Mouse (Mus musculus): ENCODE results near the gene Gsdmc3. TPM values are rescaled to one million over a fixed set of nuclear protein-coding genes. Genes with fewer than 3 reads are reported as not detected.
A peak's percentile ranks its signal among the peaks of the same experiment; 100 is the strongest.
"Not testable (repeated sequence)": the region's sequence is repeated elsewhere in the genome, so short reads cannot be mapped to it uniquely, and the experiment has no call there.

The Gsdmc3 gene
- not detected for polyA plus RNA-seq (2017; shearing (Covaris generic))

GRCm38 (mm10) chr15:63878458-63878857, at the start of gene Gsdmc3:
TSS of gene Gsdmc3 (minus strand) at chr15:63878558.
- ATAC-seq: not testable (repeated sequence)

GRCm38 (mm10) chr15:63926201-63926600, 47.8 kb upstream of the Gsdmc3 start:
- no peak for ATAC-seq

DNA sequence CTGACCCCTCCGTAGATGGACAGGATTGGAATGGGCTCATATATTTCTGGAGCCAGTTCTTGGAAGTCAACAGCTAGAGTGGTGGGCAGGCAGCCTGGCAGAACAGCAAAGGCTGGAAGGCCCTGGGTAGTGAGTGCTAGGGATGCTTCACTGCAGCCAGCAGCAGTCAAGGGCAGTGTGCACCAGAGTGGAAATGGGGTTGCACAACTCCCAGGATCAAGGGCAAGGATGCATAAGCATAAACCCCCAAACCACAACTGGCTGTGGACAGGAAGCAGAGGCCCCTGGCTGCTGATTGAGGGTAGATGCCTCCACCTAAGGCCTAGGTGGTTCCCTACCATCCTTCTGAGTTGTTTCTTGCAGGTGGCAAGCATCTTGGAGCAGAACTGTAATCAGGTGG, 46.1 kb upstream of the Gsdmc3 start:
- no peak for ATAC-seq

DNA sequence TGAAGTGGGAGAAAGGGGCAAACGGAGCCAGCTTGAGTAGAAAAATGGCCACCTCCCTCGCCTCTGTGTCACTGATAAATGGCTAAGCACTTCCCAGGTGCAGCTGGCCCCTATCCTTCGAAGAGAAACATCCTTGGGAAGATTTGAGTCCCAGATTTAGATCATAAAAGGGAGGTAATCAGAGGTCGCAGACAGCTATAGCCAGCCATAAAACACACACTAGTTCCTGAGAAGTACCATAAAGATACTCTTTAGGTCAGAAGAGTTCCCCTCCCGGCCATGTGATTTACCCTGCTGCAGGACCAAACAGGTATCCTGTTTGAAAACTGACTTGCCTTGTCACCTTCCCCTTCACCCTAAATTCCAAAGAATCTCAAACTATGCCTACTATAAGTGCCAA, 43.3 kb upstream of the Gsdmc3 start:
- ATAC-seq: not testable (repeated sequence)

GRCm38 (mm10) chr15:63919728-63920127, 41.4 kb upstream of the Gsdmc3 start:
- not testable (repeated sequence) for ATAC-seq

DNA sequence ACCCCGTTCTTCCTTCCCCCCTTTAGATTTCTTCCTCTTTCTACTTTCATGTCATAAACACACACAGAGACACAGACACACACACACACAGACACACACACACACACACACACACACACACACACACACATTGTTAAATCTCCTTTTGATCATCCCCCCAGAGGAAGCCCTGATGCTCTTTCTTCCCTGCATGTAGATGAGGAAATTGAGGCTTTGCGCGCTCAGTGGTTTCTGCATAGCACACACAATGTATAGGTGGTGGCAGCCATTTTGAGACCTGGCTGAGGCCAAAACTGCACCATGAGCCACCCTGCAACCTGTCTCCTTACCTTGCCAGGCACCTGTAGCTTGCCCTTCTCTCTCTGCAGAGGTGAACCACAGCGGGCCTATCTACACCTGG, 38.2 kb upstream of the Gsdmc3 start:
- not testable (repeated sequence) for ATAC-seq

DNA sequence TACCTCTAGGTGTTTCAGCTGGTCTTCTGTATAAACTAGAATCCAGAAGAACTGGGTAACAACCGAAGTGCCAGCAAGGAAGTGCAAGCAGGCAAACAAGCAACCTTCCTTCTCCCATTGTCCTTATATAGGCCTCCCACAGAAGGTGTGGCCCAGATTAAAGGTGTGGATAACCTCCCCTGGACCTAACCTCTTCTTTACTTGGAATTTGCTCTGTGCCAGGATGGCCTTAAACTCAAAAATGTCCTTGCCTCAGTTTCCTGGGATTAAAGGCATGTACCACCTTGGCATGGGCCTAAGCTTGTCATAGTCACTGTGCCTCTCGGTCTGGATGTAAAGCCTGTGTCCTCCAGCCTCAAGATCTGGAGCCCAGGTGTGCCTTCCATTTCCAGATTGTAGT, 33.8 kb upstream of the Gsdmc3 start, which contains the start of gene Gsdmc4:
Gene Gsdmc4, minus strand, starts transcription at position 101 of the 400 bp plus-strand sequence.
- not testable (repeated sequence) for ATAC-seq

- ATAC-seq: not testable (repeated sequence)
Measured at GRCm38 (mm10) chr15:63909896-63910295, 31.5 kb upstream of the Gsdmc3 start.

DNA sequence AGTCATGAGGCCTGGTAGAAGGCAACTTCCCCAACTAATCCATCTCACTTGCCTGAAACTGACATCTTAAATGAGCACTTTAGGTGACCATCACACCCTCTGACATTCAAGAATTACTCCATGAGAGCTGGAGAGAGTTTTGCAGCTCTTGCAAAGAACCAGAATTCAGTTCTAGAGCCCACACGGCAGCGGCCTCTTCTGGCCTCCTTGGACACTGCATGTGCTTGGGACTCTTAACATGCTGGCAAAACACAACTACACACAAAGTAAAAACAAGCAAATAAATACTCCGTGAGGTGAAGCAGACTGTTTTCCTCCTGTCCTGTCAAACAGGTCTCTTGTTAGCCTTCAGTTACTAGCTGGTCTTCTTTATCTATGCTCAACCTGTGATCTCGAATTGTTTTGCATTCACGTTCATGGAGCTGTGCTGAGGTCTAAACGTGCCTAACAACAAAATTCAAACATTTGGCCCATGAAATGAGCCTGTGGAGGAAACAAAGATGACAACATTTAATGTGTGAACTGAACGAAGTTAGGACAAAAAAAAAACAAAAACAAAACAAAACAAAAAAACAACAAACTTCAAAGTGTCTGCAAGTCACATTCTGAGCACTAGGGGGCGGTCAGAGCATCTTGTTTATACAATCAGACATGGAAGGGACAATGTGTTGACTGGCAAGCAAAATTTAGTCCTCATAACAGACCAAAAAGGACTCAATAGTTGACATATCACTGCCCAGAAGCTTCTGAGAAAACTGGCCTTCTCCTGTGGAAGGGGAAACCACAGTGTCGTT, 17.4 kb upstream of the Gsdmc3 start:
- peak; percentile 68 for ATAC-seq

GRCm38 (mm10) chr15:63888440-63888839, 10.1 kb upstream of the Gsdmc3 start:
- not testable (repeated sequence) for ATAC-seq

DNA sequence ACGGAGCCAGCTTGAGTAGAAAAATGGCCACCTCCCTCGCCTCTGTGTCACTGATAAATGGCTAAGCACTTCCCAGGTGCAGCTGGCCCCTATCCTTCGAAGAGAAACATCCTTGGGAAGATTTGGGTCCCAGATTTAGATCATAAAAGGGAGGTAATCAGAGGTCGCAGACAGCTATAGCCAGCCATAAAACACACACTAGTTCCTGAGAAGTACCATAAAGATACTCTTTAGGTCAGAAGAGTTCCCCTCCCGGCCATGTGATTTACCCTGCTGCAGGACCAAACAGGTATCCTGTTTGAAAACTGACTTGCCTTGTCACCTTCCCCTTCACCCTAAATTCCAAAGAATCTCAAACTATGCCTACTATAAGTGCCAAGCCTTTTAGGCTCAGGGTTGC, 9.6 kb upstream of the Gsdmc3 start:
- ATAC-seq: not testable (repeated sequence)

- not testable (repeated sequence) for ATAC-seq
Measured at GRCm38 (mm10) chr15:63876160-63876559, 2.2 kb downstream of the Gsdmc3 start.

GRCm38 (mm10) chr15:63861965-63862364, 16.4 kb downstream of the Gsdmc3 start:
- not testable (repeated sequence) for ATAC-seq

Other genes starting within 250 kb of the Gsdmc3 start
- under 1 TPM in 1 of 2 experiments, not detected in 1; 0.15 TPM for gene Gsdmc2, start 33.4 kb downstream of the Gsdmc3 start, polyA plus RNA-seq (2017; shearing (Covaris generic))
- under 1 TPM in 1 of 2 experiments, not detected in 1; 0.21 TPM for gene Gsdmc4, start 33.7 kb upstream of the Gsdmc3 start, polyA plus RNA-seq (2017; shearing (Covaris generic))
- gene Fam49b, start 181.9 kb upstream of the Gsdmc3 start, polyA plus RNA-seq (2017; shearing (Covaris generic)): 100 to 1,000 TPM in 1 of 2 experiments, 10 to 100 TPM in 1; 98.4 to 111 TPM

Measured in activated CD4-positive, CD25-positive, alpha-beta regulatory T cell, adult 4 months (primary cell).